Mouse (Mus musculus): Measurements from ENCODE around the gene Fcgr4. TPM values are rescaled to one million over a fixed set of nuclear protein-coding genes. Genes with fewer than 3 reads are reported as not detected.

Fcgr4 gene
- total RNA-seq, 2 experiments from 2014 or later: 30.0 to 34.6 TPM

DNA sequence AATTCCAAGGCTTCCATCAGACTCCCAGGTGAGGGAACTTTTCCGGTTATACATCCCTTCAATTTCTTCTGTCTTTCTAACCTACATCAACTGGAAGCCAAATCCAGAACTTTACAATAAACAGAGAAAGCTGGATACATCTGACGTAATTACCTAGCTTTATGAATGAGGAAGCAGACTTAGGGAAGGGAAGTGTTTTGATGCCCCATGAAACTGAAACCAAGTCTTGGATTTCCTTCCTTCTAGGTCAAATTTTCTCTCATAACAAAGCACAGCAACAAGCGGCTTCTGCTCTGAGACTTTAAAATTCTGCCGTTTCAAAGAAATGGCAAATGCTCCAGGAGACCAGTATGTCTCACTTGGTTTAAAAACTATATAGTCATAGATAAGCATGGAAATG lies 12.4 kb upstream of the Fcgr4 start:
- peak; percentile 92 for ATAC-seq (ENCODE audit: poor library complexity, severe bottlenecking)

DNA sequence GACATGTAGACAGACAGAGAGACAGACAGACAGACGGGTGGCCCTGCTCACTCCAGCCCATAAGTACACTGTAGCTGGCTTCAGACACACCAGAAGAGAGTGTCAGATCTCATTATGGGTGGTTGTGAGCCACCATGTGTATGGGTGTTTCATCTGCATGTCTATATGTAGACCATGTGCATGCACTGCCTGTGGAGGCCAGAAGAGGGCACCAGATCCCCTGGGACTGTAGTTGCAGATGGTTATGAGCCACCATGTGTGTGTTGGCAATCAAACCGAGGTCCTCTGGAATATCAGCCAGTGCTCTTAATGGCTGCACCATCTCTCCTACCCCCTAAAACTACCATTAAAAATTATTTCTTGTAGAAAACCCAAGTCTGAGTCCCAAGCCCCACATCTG lies 11.8 kb upstream of the Fcgr4 start:
- peak; percentile 62 for ATAC-seq (ENCODE audit: poor library complexity, severe bottlenecking)

GRCm38 (mm10) chr1:171011733-171012132 lies 7.0 kb upstream of the Fcgr4 start:
- peak; percentile 11; the same call in 1 of the 2 replicates for ATAC-seq (ENCODE audit: poor library complexity, severe bottlenecking)

- ATAC-seq (ENCODE audit: poor library complexity, severe bottlenecking): peak; percentile 37
Observed at GRCm38 (mm10) chr1:171016676-171017356, 1.9 kb upstream of the Fcgr4 start.

DNA sequence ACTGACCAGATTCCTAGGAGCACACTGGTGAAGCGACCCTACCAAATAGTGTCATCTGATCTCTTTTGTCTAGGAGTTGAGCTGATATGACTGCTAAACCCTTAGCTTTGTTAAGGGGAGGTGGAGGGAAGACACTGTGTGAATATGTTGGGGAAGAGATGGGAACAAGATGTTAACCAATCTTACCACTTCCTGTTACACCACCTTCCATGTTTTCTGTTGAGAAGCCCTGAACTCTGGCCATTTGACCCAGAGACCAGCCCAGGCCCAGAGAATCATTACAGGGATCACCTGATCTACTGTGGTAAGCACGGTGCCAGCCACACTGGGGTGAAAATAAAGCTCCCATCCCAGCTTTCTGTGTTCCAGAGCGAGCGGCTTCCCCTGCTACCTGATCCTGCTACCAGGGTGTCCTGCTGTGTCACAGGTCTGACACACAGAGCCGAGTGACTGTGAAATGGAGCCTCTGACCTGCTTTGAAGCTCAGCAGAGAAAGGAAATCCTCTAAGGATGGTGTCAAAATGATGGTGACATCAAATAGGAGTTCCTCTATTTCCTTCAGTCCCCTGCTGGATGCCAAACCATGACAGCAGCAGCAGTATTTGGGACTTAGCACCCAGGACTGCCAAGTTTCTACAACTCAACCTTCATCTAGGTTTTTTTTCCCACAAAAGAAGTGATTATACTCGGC lies 1.1 kb upstream of the Fcgr4 start:
- ATAC-seq (ENCODE audit: poor library complexity, severe bottlenecking): peak; percentile 81

DNA sequence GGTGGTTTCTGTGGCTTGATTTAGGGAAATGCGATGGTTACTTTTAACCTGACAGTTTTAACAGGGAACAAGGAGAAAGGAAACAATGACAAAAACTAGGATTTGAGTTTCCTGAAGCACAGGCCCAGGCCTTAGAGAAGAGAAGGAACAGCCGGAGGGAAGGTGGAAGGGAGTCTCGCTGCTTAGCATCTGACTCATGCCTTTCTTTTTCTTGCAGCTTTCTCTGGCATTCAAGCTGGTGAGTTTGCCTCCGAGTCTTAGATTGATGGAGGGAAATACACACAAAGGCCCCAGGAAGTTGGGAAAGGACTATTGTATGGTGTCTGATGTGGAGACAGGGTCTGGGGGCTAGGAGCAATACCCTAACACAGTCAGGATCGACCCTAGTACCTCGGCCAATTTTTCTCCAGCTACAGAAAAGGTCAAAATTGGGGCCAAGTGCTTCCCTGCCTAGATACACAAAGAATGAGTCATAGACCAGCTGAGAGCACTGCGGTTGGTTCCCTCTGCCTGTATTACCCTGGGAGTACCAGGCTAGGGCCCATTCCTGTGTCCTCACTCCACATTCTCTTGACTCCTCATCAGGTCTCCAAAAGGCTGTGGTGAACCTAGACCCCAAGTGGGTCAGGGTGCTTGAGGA lies 711 bp downstream of the Fcgr4 start:
- ATAC-seq (ENCODE audit: poor library complexity, severe bottlenecking): no peak

- no peak for ATAC-seq (ENCODE audit: poor library complexity, severe bottlenecking)
Observed at GRCm38 (mm10) chr1:171031752-171032151, 13.0 kb downstream of the Fcgr4 start.

DNA sequence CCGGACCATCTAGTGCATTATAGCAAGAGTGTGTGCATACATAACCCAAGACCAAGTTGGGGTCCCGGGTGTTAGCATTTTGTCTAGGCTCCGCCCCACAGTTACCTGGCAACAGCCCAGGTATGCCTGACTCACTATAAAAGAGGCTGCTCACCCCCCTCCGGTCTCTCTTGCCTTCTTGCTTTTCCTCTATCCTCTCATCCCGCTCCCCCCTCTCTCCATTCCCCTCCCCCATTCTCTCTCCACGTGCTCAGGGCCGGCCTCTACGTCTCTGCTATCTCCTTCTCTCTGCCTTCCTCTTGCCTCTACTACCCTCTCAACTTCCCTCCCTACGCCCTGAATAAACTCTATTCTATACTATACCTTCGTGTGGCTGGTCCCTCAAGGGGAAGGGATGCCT lies 14.0 kb downstream of the Fcgr4 start:
- ATAC-seq (ENCODE audit: poor library complexity, severe bottlenecking): no peak

DNA sequence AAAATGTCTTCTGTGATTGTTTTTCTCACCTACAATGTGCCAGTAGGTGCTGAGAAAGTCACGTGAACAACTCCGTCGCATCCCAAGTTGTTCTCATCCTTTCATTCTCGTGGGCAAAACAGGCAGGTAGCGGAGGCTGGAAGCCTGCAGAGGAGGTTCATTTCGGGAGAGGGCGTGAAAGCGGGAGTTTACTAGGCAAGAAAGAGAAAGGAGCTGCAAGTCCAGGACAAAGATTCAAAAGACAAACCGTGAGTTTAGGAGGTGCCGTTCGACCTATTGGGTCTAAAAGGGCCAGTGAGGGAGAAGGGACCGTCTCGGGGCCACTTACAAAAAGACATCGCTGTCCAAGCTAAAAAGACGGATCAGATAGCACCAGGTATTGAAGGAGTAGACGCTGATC lies 14.5 kb downstream of the Fcgr4 start:
- ATAC-seq (ENCODE audit: poor library complexity, severe bottlenecking): peak; percentile 19

DNA sequence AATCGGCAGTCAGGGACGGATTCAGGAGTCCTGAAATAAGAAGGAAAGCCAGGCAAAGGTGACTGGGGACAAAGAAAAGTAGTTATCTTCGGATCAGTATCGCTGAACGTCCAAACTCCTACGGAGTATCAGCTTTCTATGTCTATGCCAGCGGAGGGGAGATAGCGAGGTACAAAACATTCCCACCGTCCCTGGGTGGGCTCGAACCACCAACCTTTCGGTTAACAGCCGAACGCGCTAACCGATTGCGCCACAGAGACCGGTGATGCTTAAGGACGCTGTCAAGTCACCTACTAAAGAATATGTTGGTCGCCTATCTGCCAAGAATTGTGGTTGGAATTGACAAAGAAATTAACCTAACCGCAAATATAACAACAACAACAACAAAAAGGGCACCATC lies 15.0 kb downstream of the Fcgr4 start:
- peak; percentile 39 for ATAC-seq (ENCODE audit: poor library complexity, severe bottlenecking)

- ATAC-seq (ENCODE audit: poor library complexity, severe bottlenecking): no peak
Observed at GRCm38 (mm10) chr1:171034201-171034600, 15.5 kb downstream of the Fcgr4 start.

DNA sequence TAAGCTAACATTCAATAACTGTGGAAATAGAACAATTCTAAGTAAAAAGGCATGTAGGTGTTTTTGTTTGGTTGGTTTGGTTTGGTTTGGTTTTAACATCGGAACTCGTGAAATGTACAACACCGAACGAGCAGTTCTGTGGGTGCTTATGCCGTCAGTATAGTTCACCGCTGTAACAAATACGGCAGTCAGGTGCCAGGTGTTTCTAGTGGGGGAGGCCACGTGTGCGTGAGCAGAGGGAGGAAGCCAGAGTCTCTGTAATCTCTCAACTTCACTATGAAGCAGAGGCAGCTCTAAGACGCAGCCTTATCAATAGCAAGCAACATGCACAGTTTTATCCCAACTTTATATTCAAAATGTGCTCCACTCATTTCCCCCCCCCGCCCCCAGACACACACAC lies 16.9 kb downstream of the Fcgr4 start:
- no peak for ATAC-seq (ENCODE audit: poor library complexity, severe bottlenecking)

DNA sequence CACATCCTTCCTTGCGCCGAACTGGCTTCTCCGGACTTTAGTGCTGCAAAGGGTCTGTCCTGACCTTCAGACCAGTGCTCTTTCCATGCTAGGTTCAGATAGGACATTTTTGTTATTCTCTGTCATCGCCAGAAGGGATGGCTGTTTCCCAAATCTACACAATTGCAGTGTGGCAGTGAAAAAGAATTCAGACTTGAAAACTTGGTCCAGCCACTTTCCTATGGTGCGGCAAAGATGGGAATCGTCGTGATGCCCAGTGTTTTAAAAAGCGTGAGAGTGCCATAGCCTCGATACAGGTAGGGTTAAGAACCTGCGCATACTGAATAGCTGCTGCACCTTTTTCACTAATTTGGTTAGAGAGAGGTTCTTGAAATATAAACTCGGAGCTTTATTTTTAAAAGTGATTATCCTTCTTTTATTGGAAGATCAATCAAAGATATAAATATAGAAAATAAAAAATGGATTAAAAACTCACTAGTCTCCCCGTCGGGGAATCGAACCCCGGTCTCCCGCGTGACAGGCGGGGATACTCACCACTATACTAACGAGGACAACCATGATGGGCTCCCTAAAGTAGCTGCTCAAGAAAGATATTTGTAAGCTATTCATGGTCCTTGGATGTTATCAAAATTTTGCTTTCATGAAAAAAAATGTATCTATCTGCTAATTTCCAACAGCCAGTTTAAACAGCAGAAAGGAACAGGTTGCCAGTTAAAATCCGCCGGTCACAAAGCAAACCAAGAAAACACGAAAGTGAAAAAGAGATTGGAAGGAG lies 18.0 kb downstream of the Fcgr4 start:
- ATAC-seq (ENCODE audit: poor library complexity, severe bottlenecking): 0 out of 2 replicates have a peak, but pooled peaks have one; percentile 28

DNA sequence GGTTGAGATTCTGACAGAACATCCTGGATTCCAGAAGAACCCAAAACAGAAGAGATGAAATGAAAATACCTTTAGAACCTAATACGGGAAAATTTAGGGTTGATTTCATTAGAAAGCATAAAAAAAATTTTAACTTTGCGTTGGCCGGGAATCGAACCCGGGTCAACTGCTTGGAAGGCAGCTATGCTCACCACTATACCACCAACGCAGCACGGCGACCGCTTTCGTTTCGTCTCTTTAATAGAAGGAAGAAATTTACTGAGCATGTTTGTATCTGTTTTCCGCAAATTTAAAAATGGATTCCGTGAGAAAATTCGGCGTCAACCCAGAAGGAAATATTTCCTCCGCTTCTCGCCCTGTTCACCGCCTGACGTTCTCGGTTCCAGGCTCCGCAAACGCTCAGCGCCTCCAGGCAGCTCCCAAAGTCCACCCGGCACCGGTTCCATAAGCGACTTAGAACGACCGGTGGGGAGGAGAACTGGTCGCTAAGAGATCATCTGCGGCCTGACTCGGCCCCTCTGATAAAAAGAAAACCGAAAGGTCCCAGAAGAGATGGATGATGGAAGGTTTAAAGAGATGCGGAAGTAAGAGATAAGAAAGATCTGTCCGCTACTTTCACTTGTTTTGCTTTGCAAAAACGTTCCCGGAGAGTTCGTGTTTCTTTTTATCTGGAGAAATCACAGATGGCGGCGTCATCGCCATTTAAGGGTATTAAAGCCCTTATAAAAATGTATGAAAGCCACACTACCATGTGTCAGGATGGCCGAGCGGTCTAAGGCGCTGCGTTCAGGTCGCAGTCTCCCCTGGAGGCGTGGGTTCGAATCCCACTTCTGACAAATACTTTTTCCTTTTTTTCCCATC lies 19.4 kb downstream of the Fcgr4 start:
- ATAC-seq (ENCODE audit: poor library complexity, severe bottlenecking): peak; percentile 66

- ATAC-seq (ENCODE audit: poor library complexity, severe bottlenecking): no peak
Observed at GRCm38 (mm10) chr1:171039135-171039534, 20.4 kb downstream of the Fcgr4 start.

DNA sequence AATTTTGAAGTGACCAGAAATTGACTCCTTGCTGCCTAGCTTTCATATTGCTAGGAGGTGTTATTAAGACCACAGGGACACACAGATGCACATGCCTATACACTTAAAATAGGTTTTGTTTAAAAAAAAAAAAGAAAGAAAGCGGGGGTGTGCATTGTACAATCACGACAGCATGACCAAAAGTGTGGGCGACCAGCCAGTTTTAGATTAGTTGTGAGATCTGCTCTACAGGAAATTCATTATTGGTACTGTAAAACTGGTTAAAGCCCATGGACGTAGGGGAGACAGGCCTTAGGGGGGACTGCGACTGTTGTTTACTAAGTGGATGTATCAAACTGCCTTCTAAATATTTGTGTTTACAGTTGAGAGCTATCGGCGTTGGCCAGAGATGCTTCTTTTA lies 21.2 kb downstream of the Fcgr4 start:
- no peak for ATAC-seq (ENCODE audit: poor library complexity, severe bottlenecking)

DNA sequence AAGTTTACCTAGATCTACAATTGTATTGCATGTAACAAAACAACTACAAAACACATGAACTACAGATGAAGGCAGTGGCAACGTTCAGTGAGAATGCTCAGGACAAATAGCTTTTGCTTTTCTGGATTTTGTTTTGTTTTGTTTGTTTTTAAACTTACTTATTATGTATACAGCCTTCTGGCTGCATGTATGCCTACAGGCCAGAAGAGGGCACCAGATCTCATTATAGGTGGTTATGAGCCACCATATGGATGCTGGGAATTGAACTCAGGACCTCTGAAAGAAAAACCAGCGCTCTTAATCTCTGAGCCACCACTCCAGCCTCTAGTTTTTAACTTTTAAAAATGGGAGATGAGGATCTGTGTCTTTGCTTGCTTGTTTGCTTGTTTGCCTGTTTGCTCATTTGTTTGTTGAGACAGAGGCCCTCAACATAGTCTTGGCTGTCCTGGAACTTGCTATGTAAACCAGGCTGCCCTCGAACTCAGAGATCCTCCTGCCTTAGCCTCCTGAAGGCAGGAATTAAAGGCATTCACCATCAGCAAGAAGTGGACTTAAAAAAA lies 25.0 kb downstream of the Fcgr4 start:
- no peak for ATAC-seq (ENCODE audit: poor library complexity, severe bottlenecking)

GRCm38 (mm10) chr1:171044365-171045078 lies 25.8 kb downstream of the Fcgr4 start:
- peak; percentile 92 for ATAC-seq (ENCODE audit: poor library complexity, severe bottlenecking)

- ATAC-seq (ENCODE audit: poor library complexity, severe bottlenecking): no peak
Observed at GRCm38 (mm10) chr1:171045079-171045465, 26.4 kb downstream of the Fcgr4 start.
